Mouse (Mus musculus): ENCODE measurements around the gene Fgf22.

DNA sequence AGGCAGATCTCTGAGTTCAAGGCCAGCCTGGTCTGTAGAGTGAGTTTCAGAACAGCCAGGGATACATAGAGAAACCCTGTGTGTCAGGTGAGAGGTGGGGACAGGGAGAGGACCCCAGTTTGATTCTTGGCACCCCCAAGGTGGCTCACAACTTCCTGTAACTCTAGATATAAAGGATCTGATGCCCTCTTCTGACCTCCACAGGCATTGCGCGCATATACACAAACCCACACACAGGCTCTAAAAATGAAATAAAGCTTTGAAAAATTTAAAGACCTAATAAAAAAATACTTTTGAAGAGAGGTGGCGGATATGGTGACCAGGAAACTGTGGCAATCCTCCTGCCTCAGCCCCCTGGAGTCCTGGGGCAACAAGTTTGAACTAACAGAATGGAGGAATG is 41.0 kb downstream of the Fgf22 start:
- TF ChIP-seq MAFK (IDR thresholded peaks at IDR 0.05; ENCODE audit: insufficient read depth, low read depth, low read length): no peak
- TF ChIP-seq CHD2 (IDR thresholded peaks at IDR 0.05; ENCODE audit: low read depth, low read length): no peak
